Mouse (Mus musculus): ENCODE data around the gene Arl4a. TPM values are rescaled to one million over a fixed set of nuclear protein-coding genes. Genes with fewer than 3 reads are reported as not detected.

Arl4a gene
- polyA plus RNA-seq, 1 experiment, result 4.3 TPM

- no peaks in the 10 kb centered on the region for H3K27me3 ChIP-seq (ENCODE audit: control insufficient read depth, insufficient read depth, low read length)
- H3K27ac ChIP-seq (ENCODE audit: insufficient read depth, low read depth, low read length), result no peak overlapping the region
- no peaks in the 10 kb centered on the region for H3K36me3 ChIP-seq (ENCODE audit: control insufficient read depth, insufficient read depth, low read length)
- no peak overlapping the region for H3K4me3 ChIP-seq (ENCODE audit: low read depth, low read length)
- WGBS, result 95% methylated on average over 5 of the region's 5 CpGs
- H3K4me1 ChIP-seq (ENCODE audit: control insufficient read depth, insufficient read depth, insufficient read length, low read length), result no peaks in the 10 kb centered on the region
- TF ChIP-seq POLR2A (IDR thresholded peaks at IDR 0.05; ENCODE audit: low read depth, low read length) (no peak), CTCF (IDR thresholded peaks at IDR 0.05; ENCODE audit: extremely low read depth, insufficient read length, insufficient replicate concordance, low read depth, low read length) (no peak)
These were observed 41.8 kb downstream of the Arl4a start for GRCm38 (mm10) chr12:39996015-39996414.

GRCm38 (mm10) chr12:39995609-39996008 is 42.2 kb downstream of the Arl4a start:
- Histone ChIP-seq H3K4me3 (ENCODE audit: low read depth, low read length) (no peak overlapping the region), H3K36me3 (ENCODE audit: control insufficient read depth, insufficient read depth, low read length) (no peaks in the 10 kb centered on the region), H3K4me1 (ENCODE audit: control insufficient read depth, insufficient read depth, insufficient read length, low read length) (no peaks in the 10 kb centered on the region), H3K27ac (ENCODE audit: insufficient read depth, low read depth, low read length) (no peak overlapping the region), H3K27me3 (ENCODE audit: control insufficient read depth, insufficient read depth, low read length) (no peaks in the 10 kb centered on the region)
- TF ChIP-seq CTCF (IDR thresholded peaks at IDR 0.05; ENCODE audit: extremely low read depth, insufficient read length, insufficient replicate concordance, low read depth, low read length) (no peak), POLR2A (IDR thresholded peaks at IDR 0.05; ENCODE audit: low read depth, low read length) (no peak)
- WGBS, result 33% methylated on average over 1 of the region's 1 CpGs

GRCm38 (mm10) chr12:39992767-39993302 is 45.0 kb downstream of the Arl4a start:
- 57% methylated on average over 6 of the region's 6 CpGs for WGBS
- Histone ChIP-seq H3K4me1 (ENCODE audit: control insufficient read depth, insufficient read depth, insufficient read length, low read length) (no peaks in the 10 kb centered on the region), H3K36me3 (ENCODE audit: control insufficient read depth, insufficient read depth, low read length) (no peaks in the 10 kb centered on the region), H3K27ac (ENCODE audit: insufficient read depth, low read depth, low read length) (no peak overlapping the region), H3K27me3 (ENCODE audit: control insufficient read depth, insufficient read depth, low read length) (no peaks in the 10 kb centered on the region), H3K4me3 (ENCODE audit: low read depth, low read length) (no peak overlapping the region)
- TF ChIP-seq POLR2A (IDR thresholded peaks at IDR 0.05; ENCODE audit: low read depth, low read length) (no peak), CTCF (IDR thresholded peaks at IDR 0.05; ENCODE audit: extremely low read depth, insufficient read length, insufficient replicate concordance, low read depth, low read length) (no peak)

- Histone ChIP-seq H3K4me3 (ENCODE audit: low read depth, low read length) (no peak overlapping the region), H3K4me1 (ENCODE audit: control insufficient read depth, insufficient read depth, insufficient read length, low read length) (no peaks in the 10 kb centered on the region), H3K36me3 (ENCODE audit: control insufficient read depth, insufficient read depth, low read length) (no peaks in the 10 kb centered on the region), H3K27me3 (ENCODE audit: control insufficient read depth, insufficient read depth, low read length) (no peaks in the 10 kb centered on the region), H3K27ac (ENCODE audit: insufficient read depth, low read depth, low read length) (no peak overlapping the region)
- TF ChIP-seq POLR2A (IDR thresholded peaks at IDR 0.05; ENCODE audit: low read depth, low read length) (no peak), CTCF (IDR thresholded peaks at IDR 0.05; ENCODE audit: extremely low read depth, insufficient read length, insufficient replicate concordance, low read depth, low read length) (no peak)
- WGBS, result 78% methylated on average over 4 of the region's 4 CpGs
These were observed 46.7 kb downstream of the Arl4a start for GRCm38 (mm10) chr12:39990830-39991780.

GRCm38 (mm10) chr12:39989136-39989535 is 48.7 kb downstream of the Arl4a start:
- WGBS, result 87% methylated on average over 4 of the region's 4 CpGs
- Histone ChIP-seq H3K4me1 (ENCODE audit: control insufficient read depth, insufficient read depth, insufficient read length, low read length) (no peaks in the 10 kb centered on the region), H3K27me3 (ENCODE audit: control insufficient read depth, insufficient read depth, low read length) (no peaks in the 10 kb centered on the region), H3K36me3 (ENCODE audit: control insufficient read depth, insufficient read depth, low read length) (no peaks in the 10 kb centered on the region), H3K27ac (ENCODE audit: insufficient read depth, low read depth, low read length) (no peak overlapping the region), H3K4me3 (ENCODE audit: low read depth, low read length) (no peak overlapping the region)
- TF ChIP-seq POLR2A (IDR thresholded peaks at IDR 0.05; ENCODE audit: low read depth, low read length) (no peak), CTCF (IDR thresholded peaks at IDR 0.05; ENCODE audit: extremely low read depth, insufficient read length, insufficient replicate concordance, low read depth, low read length) (no peak)

GRCm38 (mm10) chr12:39987177-39987576 is 50.6 kb downstream of the Arl4a start:
- Histone ChIP-seq H3K36me3 (ENCODE audit: control insufficient read depth, insufficient read depth, low read length) (no peaks in the 10 kb centered on the region), H3K27me3 (ENCODE audit: control insufficient read depth, insufficient read depth, low read length) (no peaks in the 10 kb centered on the region), H3K27ac (ENCODE audit: insufficient read depth, low read depth, low read length) (no peak overlapping the region), H3K4me1 (ENCODE audit: control insufficient read depth, insufficient read depth, insufficient read length, low read length) (no peaks in the 10 kb centered on the region), H3K4me3 (ENCODE audit: low read depth, low read length) (no peak overlapping the region)
- TF ChIP-seq CTCF (IDR thresholded peaks at IDR 0.05; ENCODE audit: extremely low read depth, insufficient read length, insufficient replicate concordance, low read depth, low read length) (no peak), POLR2A (IDR thresholded peaks at IDR 0.05; ENCODE audit: low read depth, low read length) (no peak)
- WGBS, result 90% methylated on average over 4 of the region's 4 CpGs

- TF ChIP-seq CTCF (IDR thresholded peaks at IDR 0.05; ENCODE audit: extremely low read depth, insufficient read length, insufficient replicate concordance, low read depth, low read length) (no peak), POLR2A (IDR thresholded peaks at IDR 0.05; ENCODE audit: low read depth, low read length) (no peak)
- H3K4me3 ChIP-seq (ENCODE audit: low read depth, low read length), result no peak overlapping the region
- 90% methylated on average over 7 of the region's 7 CpGs for WGBS
These were observed 52.2 kb downstream of the Arl4a start for GRCm38 (mm10) chr12:39985639-39986038.

More at GRCm38 (mm10) chr12:39985639-39986038, 52.2 kb downstream of the Arl4a start:
- H3K36me3 ChIP-seq (ENCODE audit: control insufficient read depth, insufficient read depth, low read length), result no peaks in the 10 kb centered on the region
- no peaks in the 10 kb centered on the region for H3K4me1 ChIP-seq (ENCODE audit: control insufficient read depth, insufficient read depth, insufficient read length, low read length)
- no peaks in the 10 kb centered on the region for H3K27me3 ChIP-seq (ENCODE audit: control insufficient read depth, insufficient read depth, low read length)
- H3K27ac ChIP-seq (ENCODE audit: insufficient read depth, low read depth, low read length), result no peak overlapping the region
